Mouse (Mus musculus): ENCODE data around the gene Gm9945.

Gm9945 gene

DNA sequence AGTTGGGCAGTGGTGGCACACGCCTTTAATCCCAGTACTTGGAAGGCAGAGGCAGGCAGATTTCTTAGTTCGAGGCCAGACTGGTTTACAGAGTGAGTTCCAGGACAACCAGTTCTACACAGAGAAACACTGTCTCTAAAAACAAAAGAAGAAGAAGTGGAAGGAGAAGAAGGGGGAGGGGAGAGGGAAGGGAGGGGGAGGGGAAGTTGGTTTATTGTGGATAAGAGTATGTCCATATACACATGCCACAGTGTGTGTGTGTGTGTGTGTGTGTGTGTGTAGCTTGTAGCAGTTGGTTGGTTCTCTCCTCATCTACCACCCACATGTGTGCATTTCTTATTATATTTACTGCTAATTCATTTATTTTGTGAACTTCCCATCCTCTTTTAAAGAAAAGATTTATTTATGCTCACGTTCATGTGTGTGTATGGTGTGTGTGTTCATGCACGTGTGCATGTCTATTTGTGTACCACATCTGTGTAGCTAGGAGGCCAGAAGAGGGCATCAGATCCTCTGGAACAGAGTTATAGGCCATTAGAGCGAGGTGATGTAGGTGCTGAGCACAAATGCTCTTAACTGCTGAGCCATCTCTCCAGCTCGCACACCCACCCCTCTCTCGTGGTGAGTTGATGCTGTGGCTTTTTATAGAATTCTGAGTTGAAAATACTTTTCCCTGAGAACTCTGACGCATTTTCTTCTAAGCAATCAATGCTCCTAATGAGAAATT is 22.2 kb downstream of the Gm9945 start:
- TF ChIP-seq GATA4 (IDR thresholded peaks at IDR 0.05; ENCODE audit: insufficient replicate concordance, low read length), result no peak

DNA sequence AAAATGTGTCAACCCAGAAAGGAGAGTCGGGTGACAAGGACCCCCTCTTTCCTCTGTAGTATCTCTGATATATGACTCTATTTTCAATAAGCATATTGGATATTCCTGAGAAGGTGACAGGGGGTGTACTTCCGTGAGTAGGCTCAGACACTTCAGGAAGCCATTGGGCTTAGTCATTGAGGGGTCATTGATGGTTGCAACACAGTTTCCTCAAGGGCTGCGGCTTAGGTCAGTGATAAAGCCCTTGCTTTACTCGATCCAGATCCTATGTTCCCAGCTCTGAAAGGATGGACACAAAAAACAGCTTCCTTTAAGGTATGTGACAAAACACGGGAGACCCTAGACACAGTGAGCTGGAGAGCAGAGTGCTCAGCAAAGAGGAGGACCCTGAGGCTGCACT is 23.8 kb downstream of the Gm9945 start:
- no peak for TF ChIP-seq GATA4 (IDR thresholded peaks at IDR 0.05; ENCODE audit: insufficient replicate concordance, low read length)

DNA sequence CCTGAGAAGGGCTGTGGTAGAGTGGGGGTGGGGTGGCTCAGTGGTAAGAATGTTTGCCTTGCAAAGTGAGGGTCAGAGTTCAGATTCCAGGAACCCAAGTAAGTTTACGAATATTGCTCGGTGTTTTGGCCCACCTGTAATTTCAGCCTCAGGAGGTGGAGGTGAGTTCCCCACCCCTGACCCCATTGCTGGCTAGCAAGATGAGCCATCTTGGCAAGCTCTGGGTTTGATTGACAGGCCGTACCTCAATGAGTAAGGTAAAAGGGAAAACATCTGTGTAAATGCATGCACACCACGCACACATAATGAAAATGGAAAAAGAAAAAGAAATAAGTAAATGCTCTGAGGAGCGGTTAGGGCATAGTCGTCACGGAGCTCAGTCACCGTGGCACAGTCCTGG is 24.4 kb downstream of the Gm9945 start:
- TF ChIP-seq GATA4 (IDR thresholded peaks at IDR 0.05; ENCODE audit: insufficient replicate concordance, low read length), result no peak

DNA sequence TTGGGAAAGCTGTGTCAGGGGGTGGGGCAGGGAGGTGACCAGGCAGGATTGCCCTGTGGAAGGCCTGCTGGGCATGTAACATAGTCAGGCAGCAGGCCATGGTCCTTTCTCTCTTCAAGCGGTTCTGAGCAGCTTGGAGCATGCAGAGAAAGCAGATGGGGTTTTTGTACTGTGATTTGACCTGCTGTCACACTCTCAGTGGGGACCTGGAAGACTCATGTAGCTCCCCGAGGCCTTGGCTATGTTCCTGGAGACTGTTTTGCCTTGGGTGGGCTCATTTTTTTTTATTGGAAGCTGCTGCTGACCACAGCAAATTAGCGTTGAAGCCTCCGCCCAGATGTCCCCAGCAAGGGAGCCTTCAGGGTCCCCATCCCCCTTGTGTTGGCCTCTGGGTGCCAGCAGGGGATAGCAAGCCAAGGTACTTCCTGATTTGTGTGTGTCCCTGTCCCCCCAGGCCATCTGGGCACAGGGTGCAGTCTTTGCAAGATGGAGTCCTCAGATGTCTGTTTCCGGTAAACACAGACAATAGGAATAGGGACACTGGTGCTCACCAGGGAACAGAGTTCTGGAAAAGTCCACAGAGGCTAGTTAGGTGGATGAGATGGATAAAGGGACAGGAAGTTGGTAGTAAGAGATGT is 25.2 kb downstream of the Gm9945 start:
- TF ChIP-seq GATA4 (IDR thresholded peaks at IDR 0.05; ENCODE audit: insufficient replicate concordance, low read length), result no peak

DNA sequence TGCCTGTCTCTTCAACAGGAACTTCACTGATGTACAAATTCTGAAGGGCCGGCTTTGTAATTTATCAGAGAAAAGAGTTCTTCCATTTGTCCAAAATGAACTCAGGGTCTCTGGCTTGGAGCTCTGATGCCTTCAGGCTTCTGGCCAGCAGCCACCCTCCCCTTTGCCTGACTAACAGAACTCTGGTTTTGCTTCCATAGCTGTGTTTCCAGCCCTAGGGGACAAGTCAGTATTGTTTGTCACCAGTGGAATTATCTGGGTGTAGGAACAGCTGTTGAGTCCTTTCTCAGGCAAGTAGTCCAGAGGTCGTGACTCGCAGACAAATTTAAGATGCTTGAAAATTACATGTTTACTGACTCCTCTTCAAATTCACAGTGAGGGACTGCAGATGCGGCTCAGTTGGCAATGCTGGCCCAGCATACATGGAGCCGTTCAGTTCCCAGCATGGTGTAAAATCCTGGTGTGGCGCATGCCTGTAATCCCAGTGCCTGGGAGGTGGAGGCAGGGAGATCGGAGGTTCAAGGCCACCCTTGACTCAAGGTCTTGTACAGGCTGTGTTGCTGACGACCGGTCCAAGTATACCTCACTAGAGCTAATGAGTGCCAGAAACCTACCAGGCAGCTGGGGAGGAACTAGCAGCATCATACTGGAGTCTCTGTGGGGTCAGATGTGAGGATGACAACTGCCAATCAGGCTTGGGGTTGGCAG is 27.3 kb downstream of the Gm9945 start:
- TF ChIP-seq GATA4 (IDR thresholded peaks at IDR 0.05; ENCODE audit: insufficient replicate concordance, low read length), result no peak

DNA sequence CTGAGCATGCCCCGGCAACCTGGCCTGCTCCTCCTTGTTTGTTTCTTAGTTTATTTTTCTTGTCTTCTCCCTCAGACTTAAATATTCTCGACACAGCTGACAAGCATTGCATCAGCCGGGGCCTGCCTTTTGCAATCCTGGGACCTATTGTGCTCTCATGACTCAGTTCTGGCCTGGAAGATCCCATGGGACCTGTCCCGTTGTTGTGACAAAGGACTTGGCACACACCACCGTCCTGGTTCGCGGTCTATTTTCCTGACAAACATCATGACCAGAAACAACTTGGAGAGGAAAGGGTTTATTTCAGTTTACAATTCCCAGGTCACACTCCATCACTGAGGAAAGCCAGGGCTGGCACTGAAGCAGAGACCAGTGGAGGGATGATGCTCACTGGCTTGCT is 28.2 kb downstream of the Gm9945 start:
- no peak for TF ChIP-seq GATA4 (IDR thresholded peaks at IDR 0.05; ENCODE audit: insufficient replicate concordance, low read length)

DNA sequence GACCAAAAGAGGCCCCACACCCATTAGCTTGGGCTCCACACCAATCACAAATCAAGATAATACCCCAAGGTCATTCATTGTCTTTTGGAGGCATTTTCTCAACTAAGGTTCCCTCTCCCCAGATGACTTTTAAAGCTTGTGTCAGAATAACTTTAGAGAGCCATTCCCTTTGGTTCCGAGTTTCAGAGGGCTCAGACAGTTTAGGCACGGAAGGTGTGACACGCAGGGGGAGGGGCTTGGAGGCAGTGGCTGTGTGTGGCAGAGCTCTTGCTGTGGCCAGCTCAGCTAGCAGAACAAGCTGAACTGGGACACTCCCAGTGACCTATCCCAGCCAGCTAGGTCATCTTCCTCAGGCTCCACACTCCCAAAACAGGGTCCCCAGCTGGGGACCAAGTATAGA is 28.6 kb downstream of the Gm9945 start:
- TF ChIP-seq GATA4 (IDR thresholded peaks at IDR 0.05; ENCODE audit: insufficient replicate concordance, low read length), result no peak

DNA sequence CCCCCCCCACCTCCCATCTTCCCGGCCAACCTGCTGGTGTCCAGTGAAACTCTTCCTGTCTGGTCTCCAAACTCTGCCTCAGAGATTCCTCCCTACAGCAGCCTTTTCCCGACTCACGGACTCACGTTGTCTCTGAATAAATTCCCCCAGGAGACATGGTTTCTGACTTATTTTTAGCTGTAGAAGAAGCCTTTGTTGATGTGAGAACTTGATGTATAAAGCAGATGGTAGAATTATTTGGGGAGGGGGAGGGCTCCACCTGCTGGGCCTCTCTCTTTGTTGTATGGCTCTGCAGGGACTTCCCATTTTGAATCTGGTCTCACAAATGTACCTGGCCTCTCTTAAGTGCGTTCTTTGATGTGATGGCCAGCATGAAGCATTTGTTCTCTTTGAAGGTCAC is 30.4 kb downstream of the Gm9945 start:
- TF ChIP-seq GATA4 (IDR thresholded peaks at IDR 0.05; ENCODE audit: insufficient replicate concordance, low read length), result no peak

DNA sequence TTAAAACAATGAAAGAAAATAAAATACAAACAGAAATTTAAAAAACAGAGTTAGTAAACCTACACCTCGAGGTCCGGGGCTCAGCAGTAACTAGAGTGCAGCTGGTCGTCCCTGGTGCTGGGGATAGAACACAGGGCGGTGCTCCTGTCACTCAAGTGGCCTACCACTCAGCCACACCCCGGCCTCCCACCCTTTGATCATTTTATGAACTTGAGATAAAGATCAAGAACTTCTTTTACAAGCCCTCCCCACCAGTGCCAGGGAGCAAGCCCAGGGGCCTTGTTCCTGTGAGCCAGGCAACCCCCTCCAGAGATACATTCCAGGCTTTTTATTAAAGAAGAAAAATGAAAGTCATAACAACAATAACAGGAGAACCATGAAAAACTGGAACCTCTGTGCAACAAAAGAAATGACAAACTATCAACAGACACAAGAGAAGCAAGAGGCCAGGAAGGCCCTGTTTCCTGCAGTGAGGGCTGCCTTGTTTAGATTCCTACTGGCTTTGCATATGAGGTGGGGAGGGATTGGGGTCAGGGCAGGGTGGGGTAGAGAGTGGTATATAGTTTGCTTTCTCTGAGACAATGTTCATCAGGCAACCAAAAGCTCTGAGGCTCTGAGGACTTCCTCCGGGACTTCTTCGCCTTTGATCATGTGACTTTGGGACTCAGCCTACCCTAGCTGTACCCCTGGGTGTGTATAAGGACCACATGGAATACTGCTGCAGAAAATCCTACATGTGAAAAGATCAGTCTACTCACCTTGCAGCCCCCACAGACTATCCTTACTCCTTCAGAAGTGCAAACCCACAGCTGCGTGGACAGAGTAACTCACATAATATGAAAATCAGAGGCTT is 37.0 kb downstream of the Gm9945 start:
- TF ChIP-seq GATA4 (IDR thresholded peaks at IDR 0.05; ENCODE audit: insufficient replicate concordance, low read length), result no peak

DNA sequence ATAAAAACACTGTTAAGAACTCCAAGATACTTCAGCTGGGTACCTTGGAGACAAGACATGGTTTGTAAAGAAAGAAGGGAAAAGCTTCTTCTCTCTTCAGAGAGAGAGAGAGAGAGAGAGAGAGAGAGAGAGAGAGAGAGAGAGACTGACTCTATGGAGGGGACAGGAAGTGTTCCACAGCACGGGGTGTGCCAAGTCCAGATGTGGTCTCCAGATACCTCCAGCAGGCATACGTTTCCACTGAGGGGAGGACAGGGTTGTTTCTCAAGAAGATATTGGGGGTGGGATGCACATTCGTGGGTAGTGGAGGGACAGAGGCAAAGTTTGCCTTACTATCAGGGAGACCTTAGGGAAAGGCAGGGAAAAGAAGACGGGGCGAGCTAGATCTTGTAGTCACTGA is 38.8 kb downstream of the Gm9945 start:
- TF ChIP-seq GATA4 (IDR thresholded peaks at IDR 0.05; ENCODE audit: insufficient replicate concordance, low read length), result no peak

DNA sequence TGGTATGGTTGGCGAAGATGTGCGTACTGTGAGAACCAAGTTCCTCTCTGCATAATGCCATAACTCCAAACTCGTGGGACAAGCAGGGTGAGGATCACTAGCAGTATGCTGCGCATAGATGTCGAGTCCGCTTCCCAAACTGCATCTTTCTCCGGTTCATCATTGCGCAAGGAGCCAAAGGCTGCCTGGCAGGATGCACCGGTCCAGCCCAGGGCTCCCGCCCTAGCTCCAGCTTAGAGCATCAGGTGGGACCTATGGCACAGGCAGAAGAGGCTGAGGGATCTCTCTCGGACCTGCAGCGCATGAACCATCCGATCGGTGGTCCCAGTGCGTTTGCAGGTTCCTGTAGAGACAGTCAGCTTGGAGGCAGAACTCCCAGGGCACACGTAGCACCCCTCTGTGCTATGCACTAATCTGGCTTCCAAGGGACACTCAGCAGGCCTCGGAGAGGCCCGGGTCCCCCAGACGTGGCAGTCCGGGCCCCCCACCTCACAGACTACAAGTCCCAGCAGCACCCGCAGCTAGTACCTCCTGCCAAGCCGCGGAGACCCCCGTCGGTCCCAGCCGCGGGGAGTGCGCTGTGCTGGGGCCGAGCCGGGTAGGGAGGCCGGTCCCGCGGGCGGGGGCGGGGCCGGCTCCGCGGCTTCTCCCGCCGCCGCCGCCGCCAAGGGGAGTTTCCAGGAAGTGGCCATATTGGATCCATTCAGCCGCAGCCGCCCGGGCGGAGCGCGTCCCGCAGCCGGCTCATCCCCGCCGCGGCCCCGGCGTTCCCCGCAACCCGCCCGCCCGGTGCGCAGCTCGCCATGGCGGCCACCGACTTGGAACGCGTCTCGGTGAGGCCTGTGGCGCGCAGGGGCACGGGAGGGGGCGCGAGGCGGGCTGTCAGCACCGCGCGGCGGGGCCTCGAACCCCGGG is 39.5 kb downstream of the Gm9945 start, which contains the start of gene Sept8:
Sept8 (plus strand) TSS at position 51 of the 915 bp plus-strand sequence.
- TF ChIP-seq GATA4 (IDR thresholded peaks at IDR 0.05; ENCODE audit: insufficient replicate concordance, low read length), result no peak

DNA sequence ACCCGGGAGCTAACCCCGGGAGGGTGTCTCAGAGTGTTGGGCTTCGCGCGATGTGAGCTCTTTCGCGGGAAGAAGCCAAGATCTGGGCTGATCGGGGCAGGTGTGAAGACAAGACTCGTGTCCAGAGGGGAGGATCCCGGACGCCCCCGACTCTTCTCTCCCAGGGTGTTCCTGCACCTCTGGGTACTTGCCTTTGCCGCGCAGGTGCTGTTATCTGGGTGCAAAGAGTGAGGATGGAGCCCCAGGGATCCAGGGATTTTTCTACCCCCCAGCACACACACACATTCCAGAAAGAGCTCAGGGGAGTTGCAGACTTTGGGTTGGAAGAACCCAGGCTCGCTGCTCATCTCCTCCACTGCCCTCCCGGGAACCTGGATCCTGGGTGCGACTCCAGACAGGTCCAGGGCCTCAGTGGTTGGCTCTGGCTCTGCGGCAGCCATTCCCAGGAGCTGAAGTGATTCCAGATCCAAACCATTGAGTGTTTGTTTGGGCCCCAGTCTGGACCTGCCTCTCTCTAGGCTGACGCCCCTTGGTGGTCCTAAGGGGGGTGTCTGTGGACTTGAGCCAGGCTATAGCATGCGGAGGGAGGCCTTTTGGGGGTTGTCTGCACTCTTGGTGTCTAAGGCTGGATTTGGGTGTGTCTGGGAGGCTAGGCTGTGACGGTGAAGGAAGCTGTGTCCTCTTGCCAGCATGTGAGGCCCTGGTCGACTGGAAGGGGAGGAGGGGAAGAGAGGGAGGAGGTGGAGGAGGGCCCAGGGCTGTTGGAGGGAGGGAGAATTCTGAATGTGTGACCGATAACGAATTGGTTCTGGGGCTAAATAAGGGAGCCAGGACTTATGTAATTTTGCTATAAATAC is 40.4 kb downstream of the Gm9945 start:
- no peak for TF ChIP-seq GATA4 (IDR thresholded peaks at IDR 0.05; ENCODE audit: insufficient replicate concordance, low read length)

DNA sequence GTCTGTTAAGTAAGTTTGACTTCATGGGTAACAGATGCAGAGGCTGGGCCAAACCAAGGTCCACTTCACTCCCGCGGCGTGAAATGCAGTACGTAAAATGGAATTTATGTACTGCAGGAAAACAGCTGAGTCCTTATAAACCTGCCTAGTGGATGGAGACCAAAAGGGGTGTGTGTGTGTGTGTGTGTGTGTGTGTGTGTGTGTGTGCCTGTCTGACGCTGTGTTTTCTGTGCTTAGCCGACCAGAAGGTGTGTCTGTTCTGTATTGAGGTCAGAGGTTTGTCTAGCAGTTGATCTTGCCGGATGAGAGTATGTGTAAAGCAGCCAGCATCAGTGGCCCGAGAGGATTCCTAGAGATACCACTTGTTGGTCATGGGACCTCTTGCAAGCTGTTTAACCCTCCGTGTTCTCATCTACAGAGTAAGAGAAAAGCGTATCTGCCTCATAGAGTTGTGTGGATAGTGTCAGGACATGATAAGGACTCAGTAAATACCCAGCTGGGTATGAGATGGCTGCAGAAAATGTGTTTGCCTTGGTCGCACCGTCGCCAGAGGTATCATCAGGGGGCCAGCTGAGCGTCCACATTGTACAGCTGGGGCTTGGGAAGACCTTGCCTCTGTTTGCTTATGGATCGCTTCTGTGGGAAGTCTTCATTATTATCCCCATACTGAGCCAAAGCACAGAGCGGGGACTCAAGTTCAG is 41.3 kb downstream of the Gm9945 start:
- TF ChIP-seq GATA4 (IDR thresholded peaks at IDR 0.05; ENCODE audit: insufficient replicate concordance, low read length), result no peak

All from liver, adult (tissue).